Mouse (Mus musculus): Measurements from ENCODE around the gene P4ha1. TPM values are rescaled to one million over a fixed set of nuclear protein-coding genes. Genes with fewer than 3 reads are reported as not detected.
A peak's percentile ranks its signal among the peaks of the same experiment; 100 is the strongest.

P4ha1 gene
- polyA plus RNA-seq, 1 experiment from 2014 or later: 43.7 TPM

GRCm38 (mm10) chr10:59402899-59403792 lies 80.0 kb downstream of the P4ha1 start, which contains the start of gene Pla2g12b:
Gene Pla2g12b (plus strand): TSS chr10:59403660.
- Histone ChIP-seq H3K27ac (ENCODE audit: low read depth, low read length) (no peak within 1 kb of the TSS), H3K27me3 (ENCODE audit: control insufficient read depth, insufficient read depth, low read length) (no peaks in the 10 kb centered on the region), H3K4me2 (replicated peaks; ENCODE audit: low read depth, low read length) (no peak within 1 kb of the TSS), H3K9me3 (ENCODE audit: control insufficient read depth, low read length) (no peaks in the 10 kb centered on the region), H3K36me3 (ENCODE audit: control insufficient read depth, insufficient read depth, low read length) (no peaks in the 10 kb centered on the region), H3K4me1 (ENCODE audit: control insufficient read depth, insufficient read depth, low read length) (no peaks in the 10 kb centered on the region), H3K9ac (ENCODE audit: low read depth, low read length) (no peak within 1 kb of the TSS), H3K4me3 (ENCODE audit: low read length) (no peak within 1 kb of the TSS)
- ATAC-seq (ENCODE audit: low FRiP score, low TSS enrichment): peak; percentile 47; the same call in 1 of the 2 replicates
- WGBS: 71% methylated on average over 21 of the region's 21 CpGs

- no peak overlapping the region for H3K9ac ChIP-seq (ENCODE audit: low read depth, low read length)
- no peaks in the 10 kb centered on the region for H3K27me3 ChIP-seq (ENCODE audit: control insufficient read depth, insufficient read depth, low read length)
- WGBS: 81% methylated on average over 10 of the region's 10 CpGs
- 0 out of 2 replicates have a peak, but pooled peaks cover 2% of the 10 kb centered on the region for H3K4me1 ChIP-seq (ENCODE audit: control insufficient read depth, insufficient read depth, low read length)
- no peaks in the 10 kb centered on the region for H3K9me3 ChIP-seq (ENCODE audit: control insufficient read depth, low read length)
- no peak overlapping the region for H3K4me2 ChIP-seq (replicated peaks; ENCODE audit: low read depth, low read length)
- ATAC-seq (ENCODE audit: low FRiP score, low TSS enrichment): no peak
- H3K4me3 ChIP-seq (ENCODE audit: low read length): no peak overlapping the region
- no peaks in the 10 kb centered on the region for H3K36me3 ChIP-seq (ENCODE audit: control insufficient read depth, insufficient read depth, low read length)
- H3K27ac ChIP-seq (ENCODE audit: low read depth, low read length): no peak overlapping the region
Measured at GRCm38 (mm10) chr10:59403793-59404149, 80.7 kb downstream of the P4ha1 start.

- H3K36me3 ChIP-seq (ENCODE audit: control insufficient read depth, insufficient read depth, low read length): no peaks in the 10 kb centered on the region
- no peaks in the 10 kb centered on the region for H3K27me3 ChIP-seq (ENCODE audit: control insufficient read depth, insufficient read depth, low read length)
- no peak overlapping the region for H3K4me3 ChIP-seq (ENCODE audit: low read length)
- 0 out of 2 replicates have a peak, but pooled peaks cover 4% of the 10 kb centered on the region for H3K4me1 ChIP-seq (ENCODE audit: control insufficient read depth, insufficient read depth, low read length)
- H3K9me3 ChIP-seq (ENCODE audit: control insufficient read depth, low read length): no peaks in the 10 kb centered on the region
- WGBS: 12% methylated on average over 6 of the region's 6 CpGs
- H3K27ac ChIP-seq (ENCODE audit: low read depth, low read length): no peak overlapping the region
- H3K4me2 ChIP-seq (replicated peaks; ENCODE audit: low read depth, low read length): no peak overlapping the region
- H3K9ac ChIP-seq (ENCODE audit: low read depth, low read length): no peak overlapping the region
- ATAC-seq (ENCODE audit: low FRiP score, low TSS enrichment): peak; percentile 68; the same call in 1 of the 2 replicates
Measured at GRCm38 (mm10) chr10:59408499-59408898, 85.4 kb downstream of the P4ha1 start.

- ATAC-seq (ENCODE audit: low FRiP score, low TSS enrichment): no peak
- Histone ChIP-seq H3K4me1 (ENCODE audit: control insufficient read depth, insufficient read depth, low read length) (0 out of 2 replicates have a peak, but pooled peaks cover 4% of the 10 kb centered on the region), H3K9me3 (ENCODE audit: control insufficient read depth, low read length) (no peaks in the 10 kb centered on the region), H3K9ac (ENCODE audit: low read depth, low read length) (no peak overlapping the region), H3K27me3 (ENCODE audit: control insufficient read depth, insufficient read depth, low read length) (no peaks in the 10 kb centered on the region), H3K4me2 (replicated peaks; ENCODE audit: low read depth, low read length) (no peak overlapping the region), H3K4me3 (ENCODE audit: low read length) (no peak overlapping the region), H3K27ac (ENCODE audit: low read depth, low read length) (no peak overlapping the region), H3K36me3 (ENCODE audit: control insufficient read depth, insufficient read depth, low read length) (no peaks in the 10 kb centered on the region)
- WGBS: 61% methylated on average over 12 of the region's 12 CpGs
Measured at GRCm38 (mm10) chr10:59410264-59410663, 87.2 kb downstream of the P4ha1 start.

GRCm38 (mm10) chr10:59413711-59414110 lies 90.6 kb downstream of the P4ha1 start:
- Histone ChIP-seq H3K4me1 (ENCODE audit: control insufficient read depth, insufficient read depth, low read length) (0 out of 2 replicates have a peak, but pooled peaks cover 3% of the 10 kb centered on the region), H3K27ac (ENCODE audit: low read depth, low read length) (no peak overlapping the region), H3K36me3 (ENCODE audit: control insufficient read depth, insufficient read depth, low read length) (no peaks in the 10 kb centered on the region), H3K9ac (ENCODE audit: low read depth, low read length) (no peak overlapping the region), H3K4me3 (ENCODE audit: low read length) (no peak overlapping the region), H3K4me2 (replicated peaks; ENCODE audit: low read depth, low read length) (no peak overlapping the region), H3K27me3 (ENCODE audit: control insufficient read depth, insufficient read depth, low read length) (no peaks in the 10 kb centered on the region), H3K9me3 (ENCODE audit: control insufficient read depth, low read length) (no peaks in the 10 kb centered on the region)
- no peak for ATAC-seq (ENCODE audit: low FRiP score, low TSS enrichment)
- WGBS: 94% methylated on average over 4 of the region's 4 CpGs

GRCm38 (mm10) chr10:59416623-59417022 lies 93.5 kb downstream of the P4ha1 start:
- H3K36me3 ChIP-seq (ENCODE audit: control insufficient read depth, insufficient read depth, low read length): no peaks in the 10 kb centered on the region
- ATAC-seq (ENCODE audit: low FRiP score, low TSS enrichment): no peak
- no peaks in the 10 kb centered on the region for H3K9me3 ChIP-seq (ENCODE audit: control insufficient read depth, low read length)
- no peak overlapping the region for H3K4me3 ChIP-seq (ENCODE audit: low read length)
- no peak overlapping the region for H3K27ac ChIP-seq (ENCODE audit: low read depth, low read length)
- no peak overlapping the region for H3K9ac ChIP-seq (ENCODE audit: low read depth, low read length)
- 86% methylated on average over 3 of the region's 3 CpGs for WGBS
- no peaks in the 10 kb centered on the region for H3K27me3 ChIP-seq (ENCODE audit: control insufficient read depth, insufficient read depth, low read length)
- H3K4me1 ChIP-seq (ENCODE audit: control insufficient read depth, insufficient read depth, low read length): no peaks in the 10 kb centered on the region
- H3K4me2 ChIP-seq (replicated peaks; ENCODE audit: low read depth, low read length): no peak overlapping the region

- H3K27ac ChIP-seq (ENCODE audit: low read depth, low read length): no peak overlapping the region
- H3K4me2 ChIP-seq (replicated peaks; ENCODE audit: low read depth, low read length): no peak overlapping the region
- no peaks in the 10 kb centered on the region for H3K36me3 ChIP-seq (ENCODE audit: control insufficient read depth, insufficient read depth, low read length)
- WGBS: 85% methylated on average over 4 of the region's 4 CpGs
- H3K9me3 ChIP-seq (ENCODE audit: control insufficient read depth, low read length): no peaks in the 10 kb centered on the region
- peaks cover 5% of the 10 kb centered on the region; the same call in 1 of the 2 replicates for H3K4me1 ChIP-seq (ENCODE audit: control insufficient read depth, insufficient read depth, low read length)
- no peak overlapping the region for H3K4me3 ChIP-seq (ENCODE audit: low read length)
- ATAC-seq (ENCODE audit: low FRiP score, low TSS enrichment): no peak
- H3K9ac ChIP-seq (ENCODE audit: low read depth, low read length): no peak overlapping the region
- H3K27me3 ChIP-seq (ENCODE audit: control insufficient read depth, insufficient read depth, low read length): no peaks in the 10 kb centered on the region
Measured at GRCm38 (mm10) chr10:59419516-59419915, 96.4 kb downstream of the P4ha1 start.

Other genes starting within 250 kb of the P4ha1 start
- 54.4 and 55.8 TPM in 2 replicates for gene Sept10, start 101.4 kb upstream of the P4ha1 start, polyA plus RNA-seq (2014; fragmentation: Nextera tagmentation; extraction: Ambion mirVana)
- 6.3 and 9.5 TPM in 2 replicates for gene Sowahc, start 101.3 kb upstream of the P4ha1 start, polyA plus RNA-seq (2014; fragmentation: Nextera tagmentation; extraction: Ambion mirVana)
- gene Gm10273, start 72.3 kb downstream of the P4ha1 start, polyA plus RNA-seq (2014; fragmentation: Nextera tagmentation; extraction: Ambion mirVana): 2.8 and 3.4 TPM in 2 replicates
- 0.19 and 0.85 TPM in 2 replicates for gene Pla2g12b, start 80.4 kb downstream of the P4ha1 start, polyA plus RNA-seq (2014; fragmentation: Nextera tagmentation; extraction: Ambion mirVana)
- gene Oit3, start 118.5 kb downstream of the P4ha1 start, polyA plus RNA-seq (2014; fragmentation: Nextera tagmentation; extraction: Ambion mirVana): 1.9 and 2.3 TPM in 2 replicates